Mouse (Mus musculus): ENCODE measurements around the gene Rnf208. TPM values are rescaled to one million over a fixed set of nuclear protein-coding genes. Genes with fewer than 3 reads are reported as not detected.

Gene Rnf208
- 144 and 176 TPM in 2 replicates for polyA plus RNA-seq (2015; fragmentation: Nextera tagmentation; extraction: Ambion mirVana)

DNA sequence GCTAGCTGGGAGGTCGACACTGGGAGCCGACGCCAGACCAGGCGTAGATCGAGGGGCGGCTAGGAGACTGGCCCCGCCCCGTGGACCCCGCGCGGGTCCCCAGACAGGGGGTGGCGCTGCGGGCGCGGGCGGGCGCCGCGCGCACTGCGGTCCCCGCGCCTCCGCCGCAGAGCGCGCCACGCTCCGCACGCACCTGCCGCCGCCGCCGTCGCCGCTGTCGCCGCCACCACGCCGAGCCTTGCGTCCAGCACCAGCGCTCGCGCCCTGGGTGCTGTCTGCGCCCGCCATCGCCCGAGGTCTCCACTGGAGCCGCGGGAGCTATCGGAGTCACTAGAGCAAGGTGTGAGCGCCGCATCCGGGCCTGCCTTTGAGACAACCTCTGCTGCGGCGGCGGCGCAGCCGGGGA, at the start of gene Rnf208, which contains the start of gene Cysrt1:
Gene Rnf208, plus strand, starts transcription at position 155 of the 406 bp plus-strand sequence.
Gene Cysrt1, minus strand, starts transcription at position 352 of the 406 bp plus-strand sequence.
- WGBS, result 0% methylated on average over 33 of the region's 59 CpGs
- ATAC-seq, result peak; percentile 61

DNA sequence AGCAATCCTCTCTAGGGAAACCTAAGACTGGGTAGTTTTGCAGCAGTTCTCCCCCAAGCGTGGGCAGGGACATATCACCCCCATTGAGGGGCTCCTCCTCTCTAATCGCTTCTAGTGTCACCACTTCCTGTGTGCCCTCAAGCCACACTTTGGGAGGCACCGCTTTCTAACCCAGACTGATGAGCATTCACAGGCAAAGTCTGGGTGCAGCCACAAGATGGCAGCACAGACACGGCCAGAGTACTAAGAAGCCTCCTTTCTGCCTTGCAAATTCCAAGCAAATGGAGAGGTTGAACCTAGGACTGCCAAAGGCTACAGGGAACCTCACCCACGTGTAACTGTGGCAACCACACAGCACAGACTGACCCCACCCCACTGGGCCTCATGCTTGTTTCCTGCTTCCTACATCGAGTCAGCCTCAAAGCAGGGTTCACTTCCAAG, 48.7 kb upstream of the Rnf208 start:
- Histone ChIP-seq H3K9ac (ENCODE audit: low read depth, low read length) (no peak overlapping the region), H3K4me1 (ENCODE audit: control insufficient read depth, insufficient read depth, low read length) (no peaks in the 10 kb centered on the region; the same call in 1 of the 2 replicates), H3K27me3 (ENCODE audit: control insufficient read depth, insufficient read depth, low read depth, low read length) (peaks cover 21% of the 10 kb centered on the region), H3K9me3 (replicated peaks; ENCODE audit: control insufficient read depth, low read length, poor library complexity, severe bottlenecking) (no peaks in the 10 kb centered on the region), H3K27ac (ENCODE audit: low read length) (no peak overlapping the region), H3K36me3 (ENCODE audit: control insufficient read depth, insufficient read depth, low read length) (no peaks in the 10 kb centered on the region), H3K4me2 (ENCODE audit: low read length) (no peak overlapping the region), H3K4me3 (ENCODE audit: low read depth, low read length) (no peak overlapping the region)
- ATAC-seq, result peak; percentile 79
- 3% methylated on average over 6 of the region's 6 CpGs for WGBS

More for the DNA sequence above, at the start of gene Rnf208, which contains the start of gene Cysrt1:
- Histone ChIP-seq H3K4me2 (ENCODE audit: low read length) (peak within 1 kb of the TSS; percentile 92), H3K36me3 (ENCODE audit: control insufficient read depth, insufficient read depth, low read length) (peaks cover 5% of the 10 kb centered on the region; the same call in 1 of the 2 replicates), H3K27ac (ENCODE audit: low read length) (peak within 1 kb of the TSS; percentile 82), H3K9me3 (replicated peaks; ENCODE audit: control insufficient read depth, low read length, poor library complexity, severe bottlenecking) (no peaks in the 10 kb centered on the region), H3K27me3 (ENCODE audit: control insufficient read depth, insufficient read depth, low read depth, low read length) (no peaks in the 10 kb centered on the region), H3K4me3 (ENCODE audit: low read depth, low read length) (peak within 1 kb of the TSS; percentile 77), H3K9ac (ENCODE audit: low read depth, low read length) (peak within 1 kb of the TSS; percentile 96), H3K4me1 (ENCODE audit: control insufficient read depth, insufficient read depth, low read length) (peaks cover 20% of the 10 kb centered on the region)

DNA sequence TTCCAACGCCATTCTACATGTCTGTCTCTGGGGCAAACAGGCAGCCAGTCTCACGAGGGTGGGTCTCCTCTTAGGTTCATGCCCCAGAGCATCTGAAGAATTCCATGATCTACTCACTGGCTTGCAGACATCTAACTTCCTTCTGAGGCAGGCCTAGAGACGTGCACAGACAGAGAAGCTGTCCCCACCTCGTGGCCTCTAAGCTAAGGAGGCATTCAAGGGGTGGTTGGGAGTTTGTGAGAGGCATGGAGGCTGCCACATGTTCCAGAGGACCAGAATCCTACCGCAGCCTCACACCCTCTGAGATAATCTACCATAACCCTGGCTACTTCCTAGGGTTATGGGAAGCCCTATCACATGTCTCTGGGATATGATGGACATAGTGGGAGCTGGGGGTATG, 48.0 kb upstream of the Rnf208 start:
- peaks cover 21% of the 10 kb centered on the region for H3K27me3 ChIP-seq (ENCODE audit: control insufficient read depth, insufficient read depth, low read depth, low read length)
- WGBS, result 88% methylated on average over 5 of the region's 5 CpGs
- no peak for ATAC-seq
- H3K36me3 ChIP-seq (ENCODE audit: control insufficient read depth, insufficient read depth, low read length), result no peaks in the 10 kb centered on the region
- no peak overlapping the region for H3K4me2 ChIP-seq (ENCODE audit: low read length)
- H3K9me3 ChIP-seq (replicated peaks; ENCODE audit: control insufficient read depth, low read length, poor library complexity, severe bottlenecking), result no peaks in the 10 kb centered on the region
- H3K4me3 ChIP-seq (ENCODE audit: low read depth, low read length), result no peak overlapping the region
- no peak overlapping the region for H3K27ac ChIP-seq (ENCODE audit: low read length)
- H3K9ac ChIP-seq (ENCODE audit: low read depth, low read length), result no peak overlapping the region
- H3K4me1 ChIP-seq (ENCODE audit: control insufficient read depth, insufficient read depth, low read length), result no peaks in the 10 kb centered on the region; the same call in 1 of the 2 replicates

DNA sequence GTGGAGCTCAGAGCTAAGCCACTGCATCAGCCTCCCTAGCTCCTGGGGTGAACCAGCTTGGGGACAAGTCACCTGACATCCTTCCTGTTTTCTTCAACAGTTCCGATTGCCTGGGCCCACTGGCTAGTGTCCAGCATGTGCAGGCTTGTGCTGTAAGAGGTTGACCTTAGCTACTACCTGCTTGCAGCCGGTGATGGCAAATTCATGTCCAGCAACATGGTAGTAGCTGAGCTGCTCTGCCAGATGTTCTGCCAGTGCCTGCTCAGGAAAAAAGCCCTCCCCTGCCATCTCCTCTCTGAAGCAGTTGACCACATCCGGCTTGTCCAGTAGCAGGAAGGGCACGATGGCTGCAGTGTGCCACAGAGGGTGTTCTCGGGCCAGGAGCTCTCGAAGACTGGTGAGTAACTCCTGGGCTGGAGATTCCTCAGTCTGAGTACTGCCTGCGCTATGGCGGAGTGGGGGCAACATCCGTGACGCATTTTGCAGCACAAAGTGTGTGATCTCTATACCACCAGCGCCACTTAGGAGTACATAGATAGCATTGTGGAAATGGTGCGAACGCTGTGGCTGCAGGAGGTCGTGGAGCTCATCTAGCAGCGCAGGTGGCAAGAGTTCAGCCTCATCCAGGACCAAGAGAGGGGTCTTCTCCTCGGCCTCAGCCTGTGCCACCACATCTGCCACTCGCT, 47.4 kb upstream of the Rnf208 start:
- 85% methylated on average over 17 of the region's 17 CpGs for WGBS
- Histone ChIP-seq H3K9me3 (replicated peaks; ENCODE audit: control insufficient read depth, low read length, poor library complexity, severe bottlenecking) (no peaks in the 10 kb centered on the region), H3K27ac (ENCODE audit: low read length) (no peak overlapping the region), H3K4me2 (ENCODE audit: low read length) (no peak overlapping the region), H3K27me3 (ENCODE audit: control insufficient read depth, insufficient read depth, low read depth, low read length) (peaks cover 21% of the 10 kb centered on the region), H3K36me3 (ENCODE audit: control insufficient read depth, insufficient read depth, low read length) (0 out of 2 replicates have a peak, but pooled peaks cover under 1% of the 10 kb centered on the region), H3K9ac (ENCODE audit: low read depth, low read length) (no peak overlapping the region), H3K4me1 (ENCODE audit: control insufficient read depth, insufficient read depth, low read length) (no peaks in the 10 kb centered on the region; the same call in 1 of the 2 replicates), H3K4me3 (ENCODE audit: low read depth, low read length) (no peak overlapping the region)
- ATAC-seq, result no peak

GRCm38 (mm10) chr2:25195211-25196156, 46.6 kb upstream of the Rnf208 start:
- no peaks in the 10 kb centered on the region for H3K9me3 ChIP-seq (replicated peaks; ENCODE audit: control insufficient read depth, low read length, poor library complexity, severe bottlenecking)
- no peak overlapping the region for H3K4me3 ChIP-seq (ENCODE audit: low read depth, low read length)
- no peaks in the 10 kb centered on the region; the same call in 1 of the 2 replicates for H3K4me1 ChIP-seq (ENCODE audit: control insufficient read depth, insufficient read depth, low read length)
- WGBS, result 23% methylated on average over 55 of the region's 55 CpGs
- H3K27ac ChIP-seq (ENCODE audit: low read length), result no peak overlapping the region
- H3K36me3 ChIP-seq (ENCODE audit: control insufficient read depth, insufficient read depth, low read length), result peaks cover 9% of the 10 kb centered on the region; the same call in 1 of the 2 replicates
- H3K4me2 ChIP-seq (ENCODE audit: low read length), result no peak overlapping the region
- no peak overlapping the region for H3K9ac ChIP-seq (ENCODE audit: low read depth, low read length)
- ATAC-seq, result no peak
- H3K27me3 ChIP-seq (ENCODE audit: control insufficient read depth, insufficient read depth, low read depth, low read length), result peaks cover 21% of the 10 kb centered on the region

- Histone ChIP-seq H3K4me1 (ENCODE audit: control insufficient read depth, insufficient read depth, low read length) (no peaks in the 10 kb centered on the region; the same call in 1 of the 2 replicates), H3K27me3 (ENCODE audit: control insufficient read depth, insufficient read depth, low read depth, low read length) (peaks cover 21% of the 10 kb centered on the region), H3K27ac (ENCODE audit: low read length) (no peak within 1 kb of the TSS), H3K9me3 (replicated peaks; ENCODE audit: control insufficient read depth, low read length, poor library complexity, severe bottlenecking) (no peaks in the 10 kb centered on the region), H3K36me3 (ENCODE audit: control insufficient read depth, insufficient read depth, low read length) (peaks cover 17% of the 10 kb centered on the region), H3K4me2 (ENCODE audit: low read length) (no peak within 1 kb of the TSS), H3K9ac (ENCODE audit: low read depth, low read length) (no peak within 1 kb of the TSS), H3K4me3 (ENCODE audit: low read depth, low read length) (no peak within 1 kb of the TSS)
- 11% methylated on average over 8 of the region's 8 CpGs for WGBS
- ATAC-seq, result no peak
Measured at GRCm38 (mm10) chr2:25196172-25196954, 45.7 kb upstream of the Rnf208 start, which contains the start of gene Tor4a. Gene Tor4a, minus strand, starts transcription at chr2:25196886.

GRCm38 (mm10) chr2:25197191-25197590, 44.9 kb upstream of the Rnf208 start:
- no peak for ATAC-seq
- Histone ChIP-seq H3K36me3 (ENCODE audit: control insufficient read depth, insufficient read depth, low read length) (peaks cover 17% of the 10 kb centered on the region), H3K27me3 (ENCODE audit: control insufficient read depth, insufficient read depth, low read depth, low read length) (peaks cover 21% of the 10 kb centered on the region), H3K4me1 (ENCODE audit: control insufficient read depth, insufficient read depth, low read length) (no peaks in the 10 kb centered on the region; the same call in 1 of the 2 replicates), H3K9me3 (replicated peaks; ENCODE audit: control insufficient read depth, low read length, poor library complexity, severe bottlenecking) (no peaks in the 10 kb centered on the region), H3K27ac (ENCODE audit: low read length) (no peak overlapping the region), H3K4me3 (ENCODE audit: low read depth, low read length) (no peak overlapping the region), H3K9ac (ENCODE audit: low read depth, low read length) (no peak overlapping the region), H3K4me2 (ENCODE audit: low read length) (no peak overlapping the region)
- WGBS, result 19% methylated on average over 2 of the region's 2 CpGs

DNA sequence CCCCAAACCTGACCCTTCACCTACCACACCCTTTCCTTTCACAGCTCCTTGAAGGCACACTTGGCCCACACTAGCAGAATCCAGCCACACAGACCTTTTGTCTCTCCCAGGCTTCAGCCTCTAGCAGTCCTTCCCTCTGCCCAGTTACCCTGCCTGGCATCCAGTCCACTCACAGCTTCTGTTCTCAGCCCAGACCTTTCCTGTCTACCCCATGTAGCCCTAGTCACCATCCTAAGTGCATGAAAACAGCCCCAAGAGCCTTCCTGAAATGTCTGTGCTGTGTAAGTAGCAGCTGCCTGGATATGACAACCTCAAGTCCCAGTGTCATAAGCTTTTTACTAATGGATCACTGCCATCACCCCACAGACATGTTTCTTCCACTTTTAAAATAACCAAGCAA, 44.1 kb upstream of the Rnf208 start:
- H3K27me3 ChIP-seq (ENCODE audit: control insufficient read depth, insufficient read depth, low read depth, low read length), result peaks cover 21% of the 10 kb centered on the region
- peaks cover 22% of the 10 kb centered on the region for H3K36me3 ChIP-seq (ENCODE audit: control insufficient read depth, insufficient read depth, low read length)
- ATAC-seq, result no peak
- no peak overlapping the region for H3K4me3 ChIP-seq (ENCODE audit: low read depth, low read length)
- no peak overlapping the region for H3K9ac ChIP-seq (ENCODE audit: low read depth, low read length)
- H3K27ac ChIP-seq (ENCODE audit: low read length), result no peak overlapping the region
- no peaks in the 10 kb centered on the region for H3K9me3 ChIP-seq (replicated peaks; ENCODE audit: control insufficient read depth, low read length, poor library complexity, severe bottlenecking)
- no peak overlapping the region for H3K4me2 ChIP-seq (ENCODE audit: low read length)
- H3K4me1 ChIP-seq (ENCODE audit: control insufficient read depth, insufficient read depth, low read length), result no peaks in the 10 kb centered on the region; the same call in 1 of the 2 replicates

Measured in midbrain, embryonic 16.5 days (tissue).